Mouse (Mus musculus) MEL (cell line): ENCODE measurements at regions not wholly inside any gene's neighbourhood (a gene's known extent, or its start where the extent isn't known, plus 50 kb on each side); places are given as distances from the start of the nearest gene placed in this dataset.

Experiments
- DNase-seq: peaks from one replicate; pipeline ENCODE4 v3.0.0; 2011; ENCODE audit warnings: low read depth, low spot score
- H3K27ac ChIP-seq: 2 replicates; pipeline ENCODE4 v1.5.1; 2012; ENCODE audit warnings: low read depth, mild to moderate bottlenecking, control low read depth, low read length, moderate library complexity; ENCODE audit not compliant: control insufficient read depth
- H3K27me3 ChIP-seq, 2 experiments: fragments of 150-350 bp in 1 of 2; sonication (generic) in 1 of 2; 2 replicates each; pipeline ENCODE4 v1.6.1; 2012; ENCODE audit warnings: low read length in 2 of 2, mild to moderate bottlenecking in 2 of 2, improper control_type of control experiment in 1 of 2, moderate library complexity in 1 of 2; ENCODE audit not compliant: insufficient read depth in 2 of 2, control insufficient read depth in 1 of 2
- H3K36me3 ChIP-seq, 2 experiments: 2 replicates each; pipeline ENCODE4 v1.6.1; 2012 to 2014; ENCODE audit warnings: low read length in 2 of 2, improper control_type of control experiment in 1 of 2, inconsistent platforms in 1 of 2, mild to moderate bottlenecking in 1 of 2; ENCODE audit not compliant: insufficient read depth in 2 of 2, control insufficient read depth in 1 of 2
- H3K4me1 ChIP-seq, 2 experiments: fragments of 150-350 bp in 1 of 2; sonication (generic) in 1 of 2; 2 replicates each; pipeline ENCODE4 v1.6.1; 2012; ENCODE audit warnings: low read length in 2 of 2, improper control_type of control experiment in 1 of 2, mild to moderate bottlenecking in 1 of 2; ENCODE audit not compliant: insufficient read depth in 2 of 2, control insufficient read depth in 1 of 2
- H3K4me3 ChIP-seq, 2 experiments: fragments of 150-350 bp in 1 of 2; sonication (generic) in 1 of 2; 2 replicates each; pipeline ENCODE4 v1.5.1; 2012; ENCODE audit warnings: low read depth in 2 of 2, low read length in 2 of 2, mild to moderate bottlenecking in 2 of 2, moderate library complexity in 2 of 2, control low read depth in 1 of 2, improper control_type of control experiment in 1 of 2; ENCODE audit not compliant: control insufficient read depth in 1 of 2, insufficient read depth in 1 of 2
- H3K79me2 ChIP-seq: 2 replicates; pipeline ENCODE4 v1.6.1; 2012; ENCODE audit warnings: mild to moderate bottlenecking, low read length, moderate library complexity; ENCODE audit not compliant: control insufficient read depth, poor library complexity, insufficient read depth
- H3K9ac ChIP-seq: 2 replicates; pipeline ENCODE4 v1.6.1; 2012; ENCODE audit warnings: low read depth, mild to moderate bottlenecking, control low read depth, low read length, moderate library complexity; ENCODE audit not compliant: control insufficient read depth, poor library complexity, severe bottlenecking
- H3K9me3 ChIP-seq: fragments of 150-350 bp; sonication (generic); replicated peaks from 2 replicates; pipeline ENCODE4 v1.6.1; 2012; ENCODE audit warnings: mild to moderate bottlenecking, low read length, improper control_type of control experiment, moderate library complexity; ENCODE audit not compliant: insufficient read depth
- GABPA ChIP-seq: IDR thresholded peaks from 2 replicates; pipeline ENCODE4 v1.6.1; 2012; ENCODE audit warnings: low read depth, mild to moderate bottlenecking, inconsistent platforms, low read length, improper control_type of control experiment, moderate library complexity
- GATA1 ChIP-seq: IDR thresholded peaks from 2 replicates; pipeline ENCODE4 v1.6.1; 2011; ENCODE audit warnings: low read depth, low read length, improper control_type of control experiment
- KAT2A ChIP-seq: conservative IDR thresholded peaks from 2 replicates; pipeline ENCODE4 v1.6.1; 2012; ENCODE audit warnings: low read depth, low read length, improper control_type of control experiment, inconsistent platforms
- MAX ChIP-seq: IDR thresholded peaks from 2 replicates; pipeline ENCODE4 v1.6.1; 2011; ENCODE audit warnings: low read length, improper control_type of control experiment
- MAZ ChIP-seq: IDR thresholded peaks from 2 replicates; pipeline ENCODE4 v1.6.1; 2012; ENCODE audit warnings: low read depth, mild to moderate bottlenecking, inconsistent platforms, low read length, improper control_type of control experiment
- MEF2A ChIP-seq: IDR thresholded peaks from 2 replicates; pipeline ENCODE4 v1.6.1; 2014; ENCODE audit warnings: low read depth, mild to moderate bottlenecking, inconsistent platforms, low read length, improper control_type of control experiment; ENCODE audit not compliant: poor library complexity, insufficient replicate concordance, severe bottlenecking; ENCODE audit errors: extremely low read depth
- MYB ChIP-seq: IDR thresholded peaks from 2 replicates; pipeline ENCODE4 v1.6.1; 2011; ENCODE audit warnings: mild to moderate bottlenecking, low read depth, low read length, improper control_type of control experiment
- POLR2AphosphoS5 ChIP-seq: IDR thresholded peaks from 2 replicates; pipeline ENCODE4 v1.6.1; 2012; ENCODE audit warnings: low read depth, borderline replicate concordance, mild to moderate bottlenecking, inconsistent platforms, low read length, moderate library complexity, mixed read lengths
- RAD21 ChIP-seq: IDR thresholded peaks from 2 replicates; pipeline ENCODE4 v1.6.1; 2011; ENCODE audit warnings: mild to moderate bottlenecking, low read depth, low read length, improper control_type of control experiment
- RCOR1 ChIP-seq: IDR thresholded peaks from 2 replicates; pipeline ENCODE4 v1.6.1; 2012; ENCODE audit warnings: low read depth, mild to moderate bottlenecking, inconsistent platforms, low read length, improper control_type of control experiment
- SIN3A ChIP-seq: IDR thresholded peaks from 2 replicates; pipeline ENCODE4 v1.6.1; 2012; ENCODE audit warnings: low read length, improper control_type of control experiment, inconsistent platforms
- USF1 ChIP-seq: IDR thresholded peaks from 2 replicates; pipeline ENCODE4 v1.6.1; 2014; ENCODE audit warnings: low read depth, mild to moderate bottlenecking, inconsistent platforms, low read length, improper control_type of control experiment, moderate library complexity
- USF2 ChIP-seq, 2 experiments: IDR thresholded peaks; 2 replicates each; pipeline ENCODE4 v1.6.1; 2011 to 2012; ENCODE audit warnings: improper control_type of control experiment in 2 of 2, low read length in 2 of 2, borderline replicate concordance in 1 of 2, inconsistent platforms in 1 of 2, low read depth in 1 of 2, mild to moderate bottlenecking in 1 of 2; ENCODE audit not compliant: insufficient read depth in 1 of 2
- ZNF384 ChIP-seq: IDR thresholded peaks from 2 replicates; pipeline ENCODE4 v1.6.1; 2012; ENCODE audit warnings: low read depth, mild to moderate bottlenecking, inconsistent platforms, low read length, improper control_type of control experiment

DNA sequence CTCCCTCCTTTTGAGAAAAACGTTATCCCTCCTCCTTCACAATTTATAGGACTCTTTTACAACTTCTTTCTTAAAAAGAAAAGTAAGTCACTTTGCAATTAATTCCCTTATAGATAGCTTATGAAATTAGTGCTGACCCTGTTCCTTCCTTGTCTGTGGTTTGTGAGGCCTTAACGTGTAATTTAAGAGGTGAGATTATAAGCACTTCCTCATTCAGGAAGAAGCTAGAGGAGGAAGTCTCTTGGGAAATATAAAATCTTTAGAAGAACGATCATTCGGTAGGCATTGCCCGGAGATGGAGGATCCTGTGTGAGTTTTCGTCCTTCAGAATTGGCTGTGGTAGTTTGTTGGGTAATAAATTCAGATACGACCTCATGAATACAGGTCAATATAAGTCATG is 98.0 kb downstream of the Mbl2 start:
- H3K9ac ChIP-seq, result no peak overlapping the region
- TF ChIP-seq MAX, result no peak
- no peak for TF ChIP-seq USF2 (IDR thresholded peaks at IDR 0.05; ENCODE audit: borderline replicate concordance in 1 of 2, insufficient read depth in 1 of 2, low read depth in 1 of 2, low read length in 2 of 2)
- no peak for TF ChIP-seq MEF2A
- no peak for TF ChIP-seq RAD21
- no peak for TF ChIP-seq MAZ
- no peak for TF ChIP-seq ZNF384
- TF ChIP-seq SIN3A, result no peak
- no peak for TF ChIP-seq KAT2A

DNA sequence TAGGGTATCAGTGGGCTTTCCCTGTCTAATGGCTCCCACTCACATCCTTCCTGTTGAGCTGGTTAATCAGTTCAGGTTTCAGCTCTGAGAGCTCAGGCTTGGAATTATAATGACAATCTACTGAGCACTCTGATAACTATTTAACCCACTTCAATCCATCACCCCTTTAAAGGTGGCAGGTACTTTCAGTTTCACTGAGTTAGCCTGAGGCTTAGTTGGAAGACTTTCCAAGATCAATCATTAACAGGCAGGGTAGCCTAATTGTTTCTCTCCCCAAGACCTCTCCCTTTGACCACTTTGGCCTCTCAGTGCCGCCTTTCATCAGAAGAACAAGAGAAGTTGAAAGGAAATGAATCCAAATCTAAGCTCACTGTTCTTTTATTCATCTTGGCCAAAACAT is 99.1 kb downstream of the Mbl2 start:
- Histone ChIP-seq H3K27me3 (no peaks in the 10 kb centered on the region), H3K27ac (no peak overlapping the region), H3K36me3 (no peaks in the 10 kb centered on the region), H3K9me3 (no peaks in the 10 kb centered on the region), H3K79me2 (no peaks in the 10 kb centered on the region), H3K4me1 (no peaks in the 10 kb centered on the region), H3K9ac (no peak overlapping the region), H3K4me3 (no peak overlapping the region)
- no peak for TF ChIP-seq GABPA
- no peak for TF ChIP-seq USF1
- no peak for TF ChIP-seq KAT2A
- no peak for DNase-seq

More for the DNA sequence above, 98.0 kb downstream of the Mbl2 start:
- H3K4me3 ChIP-seq, result no peak overlapping the region
- H3K27me3 ChIP-seq, result no peaks in the 10 kb centered on the region
- H3K9me3 ChIP-seq, result no peaks in the 10 kb centered on the region
- no peaks in the 10 kb centered on the region for H3K4me1 ChIP-seq
- H3K27ac ChIP-seq, result no peak overlapping the region
- no peaks in the 10 kb centered on the region for H3K79me2 ChIP-seq
- no peaks in the 10 kb centered on the region for H3K36me3 ChIP-seq
- DNase-seq, result peak; percentile 8

DNA sequence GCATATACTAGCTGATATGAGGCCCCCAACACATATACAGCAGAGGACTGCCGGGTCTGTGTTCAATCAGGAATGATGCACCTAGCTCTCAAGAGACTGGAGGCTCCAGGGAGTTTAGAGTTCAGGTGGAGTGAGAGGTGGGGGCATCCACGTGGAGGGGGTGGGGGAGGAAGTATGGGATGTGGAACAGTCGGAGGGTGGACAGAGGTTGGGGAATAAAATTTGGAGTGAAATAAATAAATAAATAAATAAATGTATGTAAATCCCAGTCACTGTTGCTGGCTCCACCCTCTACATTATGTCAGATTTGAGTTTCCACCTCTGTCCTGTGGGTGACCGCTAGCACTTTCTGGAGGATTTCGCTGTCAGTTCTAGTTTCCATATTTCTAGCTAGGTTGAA is 111.7 kb downstream of the Mbl2 start:
- no peak for TF ChIP-seq POLR2AphosphoS5
- no peak for TF ChIP-seq MYB
- TF ChIP-seq GATA1, result no peak
- no peak for TF ChIP-seq RCOR1
- TF ChIP-seq, all 39 proteins: peak for 0
- H3K27ac ChIP-seq, result no peak overlapping the region
- H3K9ac ChIP-seq, result no peak overlapping the region
- no peaks in the 10 kb centered on the region for H3K4me1 ChIP-seq
- DNase-seq, result no peak
- no peaks in the 10 kb centered on the region for H3K9me3 ChIP-seq
- H3K36me3 ChIP-seq, result no peaks in the 10 kb centered on the region
- H3K27me3 ChIP-seq, result no peaks in the 10 kb centered on the region
- no peak overlapping the region for H3K4me3 ChIP-seq
- no peaks in the 10 kb centered on the region for H3K79me2 ChIP-seq
